Mouse (Mus musculus): ENCODE data around the gene Sox10. TPM values are rescaled to one million over a fixed set of nuclear protein-coding genes. Genes with fewer than 3 reads are reported as not detected.

Gene Sox10
- total RNA-seq, 1 experiment, result 0.31 TPM

GRCm38 (mm10) chr15:79185213-79185612, 20.2 kb upstream of the Sox10 start:
- Histone ChIP-seq H3K9me3 (ENCODE audit: control insufficient read depth, insufficient read depth, low read depth, low read length) (no peaks in the 10 kb centered on the region), H3K9ac (ENCODE audit: insufficient read depth, low read depth, low read length, poor library complexity, severe bottlenecking) (no peak overlapping the region), H3K4me1 (ENCODE audit: control insufficient read depth in 2 of 2, insufficient read depth in 2 of 2, low read length in 2 of 2, poor library complexity in 1 of 2) (no peaks in the 10 kb centered on the region), H3K4me3 (ENCODE audit: insufficient read depth in 1 of 2, low read depth in 1 of 2, low read length in 2 of 2, poor library complexity in 1 of 2, severe bottlenecking in 1 of 2) (no peak overlapping the region), H3K27ac (ENCODE audit: insufficient read depth, low read depth, low read length, poor library complexity, severe bottlenecking) (no peak overlapping the region), H3K36me3 (ENCODE audit: control insufficient read depth, insufficient read depth, low read length, poor library complexity, severe bottlenecking) (no peaks in the 10 kb centered on the region)
- in situ Hi-C loops (cut with MboI; ENCODE audit: low sequenced_read_pairs in 2 of 2, unreplicated experiment in 2 of 2), result no loop called here
- no peak for DNase-seq (ENCODE audit: low read depth, low spot score)
- TF ChIP-seq ZC3H11A (IDR thresholded peaks at IDR 0.05; ENCODE audit: borderline replicate concordance, low read depth, low read length), result no peak
- no peak for TF ChIP-seq HCFC1 (IDR thresholded peaks at IDR 0.05; ENCODE audit: borderline replicate concordance, insufficient read depth, low read length)
- TF ChIP-seq CHD2 (IDR thresholded peaks at IDR 0.05; ENCODE audit: low read depth, low read length), result no peak
- no peak for TF ChIP-seq MAFK (IDR thresholded peaks at IDR 0.05; ENCODE audit: insufficient read depth, low read depth, low read length)
- TF ChIP-seq ZNF384 (IDR thresholded peaks at IDR 0.05; ENCODE audit: low read depth, low read length), result no peak

- TF ChIP-seq CHD2 (IDR thresholded peaks at IDR 0.05; ENCODE audit: low read depth, low read length) (no peak), ZNF384 (IDR thresholded peaks at IDR 0.05; ENCODE audit: low read depth, low read length) (no peak), MAFK (IDR thresholded peaks at IDR 0.05; ENCODE audit: insufficient read depth, low read depth, low read length) (no peak), HCFC1 (IDR thresholded peaks at IDR 0.05; ENCODE audit: borderline replicate concordance, insufficient read depth, low read length) (no peak), ZC3H11A (IDR thresholded peaks at IDR 0.05; ENCODE audit: borderline replicate concordance, low read depth, low read length) (no peak)
- Histone ChIP-seq H3K27ac (ENCODE audit: insufficient read depth, low read depth, low read length, poor library complexity, severe bottlenecking) (no peak overlapping the region), H3K4me1 (ENCODE audit: control insufficient read depth in 2 of 2, insufficient read depth in 2 of 2, low read length in 2 of 2, poor library complexity in 1 of 2) (no peaks in the 10 kb centered on the region), H3K36me3 (ENCODE audit: control insufficient read depth, insufficient read depth, low read length, poor library complexity, severe bottlenecking) (no peaks in the 10 kb centered on the region), H3K9me3 (ENCODE audit: control insufficient read depth, insufficient read depth, low read depth, low read length) (no peaks in the 10 kb centered on the region), H3K4me3 (ENCODE audit: insufficient read depth in 1 of 2, low read depth in 1 of 2, low read length in 2 of 2, poor library complexity in 1 of 2, severe bottlenecking in 1 of 2) (no peak overlapping the region), H3K9ac (ENCODE audit: insufficient read depth, low read depth, low read length, poor library complexity, severe bottlenecking) (no peak overlapping the region)
- in situ Hi-C loops (cut with MboI; ENCODE audit: low sequenced_read_pairs in 2 of 2, unreplicated experiment in 2 of 2), result no loop called here
- no peak for DNase-seq (ENCODE audit: low read depth, low spot score)
Observed at GRCm38 (mm10) chr15:79176905-79177304, 11.9 kb upstream of the Sox10 start.

GRCm38 (mm10) chr15:79166712-79167111, 1.7 kb upstream of the Sox10 start:
- in situ Hi-C loops (cut with MboI; ENCODE audit: low sequenced_read_pairs in 2 of 2, unreplicated experiment in 2 of 2), result no loop called here
- Histone ChIP-seq H3K4me1 (ENCODE audit: control insufficient read depth in 2 of 2, insufficient read depth in 2 of 2, low read length in 2 of 2, poor library complexity in 1 of 2) (peaks cover 0 to 7% of the 10 kb centered on the region in 2 experiments; a peak in 1 of 4 replicates), H3K4me3 (ENCODE audit: insufficient read depth in 1 of 2, low read depth in 1 of 2, low read length in 2 of 2, poor library complexity in 1 of 2, severe bottlenecking in 1 of 2) (no peak overlapping the region), H3K9me3 (ENCODE audit: control insufficient read depth, insufficient read depth, low read depth, low read length) (no peaks in the 10 kb centered on the region), H3K9ac (ENCODE audit: insufficient read depth, low read depth, low read length, poor library complexity, severe bottlenecking) (no peak overlapping the region), H3K27ac (ENCODE audit: insufficient read depth, low read depth, low read length, poor library complexity, severe bottlenecking) (no peak overlapping the region), H3K36me3 (ENCODE audit: control insufficient read depth, insufficient read depth, low read length, poor library complexity, severe bottlenecking) (no peaks in the 10 kb centered on the region)
- no peak for TF ChIP-seq CHD2 (IDR thresholded peaks at IDR 0.05; ENCODE audit: low read depth, low read length)
- TF ChIP-seq ZC3H11A (IDR thresholded peaks at IDR 0.05; ENCODE audit: borderline replicate concordance, low read depth, low read length), result no peak
- TF ChIP-seq HCFC1 (IDR thresholded peaks at IDR 0.05; ENCODE audit: borderline replicate concordance, insufficient read depth, low read length), result no peak
- TF ChIP-seq ZNF384 (IDR thresholded peaks at IDR 0.05; ENCODE audit: low read depth, low read length), result no peak
- TF ChIP-seq MAFK (IDR thresholded peaks at IDR 0.05; ENCODE audit: insufficient read depth, low read depth, low read length), result no peak
- no peak for DNase-seq (ENCODE audit: low read depth, low spot score)

- H3K9ac ChIP-seq (ENCODE audit: insufficient read depth, low read depth, low read length, poor library complexity, severe bottlenecking), result no peak overlapping the region
- H3K36me3 ChIP-seq (ENCODE audit: control insufficient read depth, insufficient read depth, low read length, poor library complexity, severe bottlenecking), result no peaks in the 10 kb centered on the region
- no peak for TF ChIP-seq CHD2 (IDR thresholded peaks at IDR 0.05; ENCODE audit: low read depth, low read length)
- no peak for TF ChIP-seq ZC3H11A (IDR thresholded peaks at IDR 0.05; ENCODE audit: borderline replicate concordance, low read depth, low read length)
- TF ChIP-seq MAFK (IDR thresholded peaks at IDR 0.05; ENCODE audit: insufficient read depth, low read depth, low read length), result no peak
- TF ChIP-seq ZNF384 (IDR thresholded peaks at IDR 0.05; ENCODE audit: low read depth, low read length), result no peak
- TF ChIP-seq HCFC1 (IDR thresholded peaks at IDR 0.05; ENCODE audit: borderline replicate concordance, insufficient read depth, low read length), result no peak
- H3K27ac ChIP-seq (ENCODE audit: insufficient read depth, low read depth, low read length, poor library complexity, severe bottlenecking), result no peak overlapping the region
- peak overlapping the region; percentile 28 to 66; a peak in 3 of 4 replicates for H3K4me3 ChIP-seq (ENCODE audit: insufficient read depth in 1 of 2, low read depth in 1 of 2, low read length in 2 of 2, poor library complexity in 1 of 2, severe bottlenecking in 1 of 2)
- in situ Hi-C loops (cut with MboI; ENCODE audit: low sequenced_read_pairs in 2 of 2, unreplicated experiment in 2 of 2), result no loop called here
- DNase-seq (ENCODE audit: low read depth, low spot score), result no peak
- H3K9me3 ChIP-seq (ENCODE audit: control insufficient read depth, insufficient read depth, low read depth, low read length), result no peaks in the 10 kb centered on the region
- H3K4me1 ChIP-seq (ENCODE audit: control insufficient read depth in 2 of 2, insufficient read depth in 2 of 2, low read length in 2 of 2, poor library complexity in 1 of 2), result peaks cover 0 to 4% of the 10 kb centered on the region in 2 experiments; a peak in 1 of 4 replicates
Observed at GRCm38 (mm10) chr15:79164251-79164650, 789 bp downstream of the Sox10 start.
